Mouse (Mus musculus) small intestine, adult 2 months (tissue): ENCODE measurements around the gene Taf1d.

Experiments used
- CTCF ChIP-seq: fragments of 200-500 bp; IDR thresholded peaks from 2 replicates; pipeline ENCODE4 v1.5.1; 2012; ENCODE audit warnings: low read depth, mild to moderate bottlenecking, control low read depth, inconsistent platforms, low read length, moderate library complexity, mixed read lengths; ENCODE audit not compliant: insufficient replicate concordance, insufficient read length; ENCODE audit errors: extremely low read depth
- POLR2A ChIP-seq: fragments of 200-500 bp; IDR thresholded peaks from 2 replicates; pipeline ENCODE4 v1.6.1; 2012; ENCODE audit warnings: low read depth, mild to moderate bottlenecking, control low read depth, inconsistent platforms, low read length, moderate library complexity

DNA sequence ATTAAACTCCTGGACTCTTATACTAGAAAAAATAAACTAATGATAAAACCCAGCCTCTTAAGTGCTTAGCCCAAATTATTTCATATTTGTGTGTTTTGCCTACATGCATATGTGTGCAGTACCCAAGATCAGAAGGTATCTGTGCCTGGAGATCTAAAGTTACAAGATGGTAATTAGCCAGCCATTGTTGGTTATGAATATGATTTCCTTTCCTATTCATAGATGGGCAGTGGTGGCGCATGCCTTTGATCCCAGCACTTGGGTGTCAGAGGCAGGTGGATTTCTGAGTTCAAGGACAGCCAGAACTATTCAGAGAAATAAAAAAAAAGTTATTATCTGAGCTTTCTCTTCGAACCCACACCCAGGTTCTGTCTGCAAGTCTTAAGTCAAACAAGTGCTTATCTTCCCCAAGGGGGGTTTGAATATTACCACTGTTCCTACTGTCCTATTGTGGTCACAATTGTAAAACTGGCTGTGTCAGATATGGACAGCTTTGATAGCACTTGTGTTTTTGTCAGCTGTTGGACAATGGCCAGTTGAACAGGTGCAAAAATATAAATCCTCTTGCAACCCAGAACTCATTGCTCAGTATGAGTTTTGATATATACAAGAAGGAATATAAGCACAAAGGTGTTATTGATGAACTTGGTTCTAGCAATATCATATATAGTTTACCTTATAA, 6.2 kb downstream of the Taf1d start:
- TF ChIP-seq CTCF (no peak), POLR2A (no peak)
